Mouse (Mus musculus): ENCODE data around the gene Scube1. TPM values are rescaled to one million over a fixed set of nuclear protein-coding genes. Genes with fewer than 3 reads are reported as not detected.

Gene Scube1
- polyA plus RNA-seq, 1 experiment = not detected

GRCm38 (mm10) chr15:83603046-83603396 is 121.8 kb downstream of the Scube1 start:
- H3K4me3 ChIP-seq (ENCODE audit: insufficient read depth, poor library complexity, severe bottlenecking) = no peak overlapping the region
- no peaks in the 10 kb centered on the region for H3K36me3 ChIP-seq (ENCODE audit: control insufficient read depth, insufficient read depth)
- H3ac ChIP-seq (ENCODE audit: control insufficient read depth, insufficient read length, low read depth) = no peak overlapping the region
- no peaks in the 10 kb centered on the region for H3K79me2 ChIP-seq (ENCODE audit: control insufficient read depth, insufficient read depth)
- TF ChIP-seq MYOD1 (IDR thresholded peaks at IDR 0.05; ENCODE audit: control insufficient read depth, insufficient read length, low read depth) (no peak), CTCF (IDR thresholded peaks at IDR 0.05; ENCODE audit: control insufficient read depth, insufficient read depth, insufficient read length) (no peak), MAX (IDR thresholded peaks at IDR 0.05) (no peak), CEBPB (IDR thresholded peaks at IDR 0.05; ENCODE audit: low read depth) (no peak)
- H3K27me3 ChIP-seq (ENCODE audit: control insufficient read depth, insufficient read depth, insufficient read length) = peaks cover 5% of the 10 kb centered on the region
- H3K79me3 ChIP-seq (ENCODE audit: low read depth) = no peaks in the 10 kb centered on the region

DNA sequence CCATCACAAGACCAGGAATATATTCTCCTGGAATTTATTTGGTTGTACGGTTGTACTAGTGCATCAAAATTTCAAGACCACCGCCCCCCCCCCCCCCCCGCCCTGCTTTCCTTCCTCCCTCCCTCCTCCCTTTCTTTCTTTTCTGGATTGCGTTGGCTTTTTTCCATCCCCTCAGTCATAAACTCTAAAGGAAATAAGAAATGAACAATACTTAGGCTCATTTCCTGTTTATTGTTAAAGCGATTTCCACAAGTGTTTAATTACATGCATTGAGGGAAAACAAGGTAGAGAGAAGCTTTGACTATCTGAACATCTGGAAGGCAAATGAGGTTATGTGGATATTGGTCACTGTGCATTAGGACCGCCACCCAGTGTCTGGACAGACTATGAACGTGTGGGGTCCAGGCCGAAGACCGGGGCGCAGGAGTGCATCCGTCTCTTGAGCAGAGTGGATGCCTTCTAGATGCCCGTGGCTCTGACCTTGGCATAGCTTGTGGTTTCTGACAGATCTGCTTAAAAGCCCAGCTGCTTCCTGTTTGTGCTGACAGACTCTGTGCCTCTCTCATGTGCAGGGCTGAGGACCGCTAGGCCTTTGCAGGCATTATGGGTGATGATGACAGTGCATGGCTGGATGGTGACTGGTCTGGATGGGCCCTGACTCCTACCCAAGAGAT is 122.3 kb downstream of the Scube1 start:
- TF ChIP-seq MYOG (IDR thresholded peaks at IDR 0.05; ENCODE audit: control insufficient read depth, extremely low read depth, insufficient read length) = no peak
- TF ChIP-seq MYOD1 (IDR thresholded peaks at IDR 0.05; ENCODE audit: control insufficient read depth, insufficient read length, low read depth) = peak; percentile 20
- Histone ChIP-seq H3K79me2 (ENCODE audit: control insufficient read depth, insufficient read depth) (no peaks in the 10 kb centered on the region), H3K36me3 (ENCODE audit: control insufficient read depth, insufficient read depth) (no peaks in the 10 kb centered on the region)

GRCm38 (mm10) chr15:83601185-83601584 is 123.6 kb downstream of the Scube1 start:
- H3ac ChIP-seq (ENCODE audit: control insufficient read depth, insufficient read length, low read depth) = no peak overlapping the region

More for the DNA sequence above, 122.3 kb downstream of the Scube1 start:
- Histone ChIP-seq H3K4me3 (ENCODE audit: insufficient read depth, poor library complexity, severe bottlenecking) (no peak overlapping the region), H3K27me3 (ENCODE audit: control insufficient read depth, insufficient read depth, insufficient read length) (no peaks in the 10 kb centered on the region), H3ac (ENCODE audit: control insufficient read depth, insufficient read length, low read depth) (no peak overlapping the region), H3K79me3 (ENCODE audit: low read depth) (no peaks in the 10 kb centered on the region)

DNA sequence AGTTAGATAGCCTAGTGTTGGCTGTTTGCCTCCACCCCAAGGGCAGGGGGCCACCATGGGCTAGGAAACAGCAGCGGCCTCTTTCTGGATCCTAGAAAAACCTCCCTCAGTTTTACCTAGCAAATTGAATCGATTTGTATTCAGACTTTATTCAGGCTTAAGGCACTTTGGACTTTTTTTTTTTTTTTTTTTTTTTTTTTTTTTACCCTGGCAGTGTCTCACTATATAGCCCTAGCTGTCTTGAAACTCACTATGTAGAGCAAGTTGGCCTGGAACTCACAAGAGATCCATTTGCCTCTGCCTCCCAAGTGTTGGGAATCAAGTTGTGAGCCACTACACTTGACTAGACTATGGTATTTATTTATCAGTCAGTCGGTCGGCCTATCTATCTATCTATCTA is 128.0 kb downstream of the Scube1 start:
- no peak overlapping the region for H3K4me3 ChIP-seq (ENCODE audit: insufficient read depth, poor library complexity, severe bottlenecking)
- H3K79me3 ChIP-seq (ENCODE audit: low read depth) = peaks cover 28% of the 10 kb centered on the region
- TF ChIP-seq FOSL1 (IDR thresholded peaks at IDR 0.05; ENCODE audit: insufficient read depth, low read length, poor library complexity, severe bottlenecking) (no peak), MAX (IDR thresholded peaks at IDR 0.05) (no peak), CTCF (IDR thresholded peaks at IDR 0.05; ENCODE audit: control insufficient read depth, insufficient read depth, insufficient read length) (no peak), MYOD1 (IDR thresholded peaks at IDR 0.05; ENCODE audit: control insufficient read depth, insufficient read length, low read depth) (no peak), CEBPB (IDR thresholded peaks at IDR 0.05; ENCODE audit: low read depth) (no peak), MYOG (IDR thresholded peaks at IDR 0.05; ENCODE audit: control insufficient read depth, extremely low read depth, insufficient read length) (no peak), USF1 (IDR thresholded peaks at IDR 0.05; ENCODE audit: low read depth) (no peak)
- H3K36me3 ChIP-seq (ENCODE audit: control insufficient read depth, insufficient read depth) = peaks cover 4% of the 10 kb centered on the region
- no peaks in the 10 kb centered on the region for H3K27me3 ChIP-seq (ENCODE audit: control insufficient read depth, insufficient read depth, insufficient read length)
- no peak overlapping the region for H3ac ChIP-seq (ENCODE audit: control insufficient read depth, insufficient read length, low read depth)
- peaks cover 32% of the 10 kb centered on the region for H3K79me2 ChIP-seq (ENCODE audit: control insufficient read depth, insufficient read depth)

More at GRCm38 (mm10) chr15:83601185-83601584, 123.6 kb downstream of the Scube1 start:
- TF ChIP-seq CEBPB (IDR thresholded peaks at IDR 0.05; ENCODE audit: low read depth) (no peak), USF1 (IDR thresholded peaks at IDR 0.05; ENCODE audit: low read depth) (no peak), FOSL1 (IDR thresholded peaks at IDR 0.05; ENCODE audit: insufficient read depth, low read length, poor library complexity, severe bottlenecking) (no peak), MAX (IDR thresholded peaks at IDR 0.05) (no peak), MYOD1 (IDR thresholded peaks at IDR 0.05; ENCODE audit: control insufficient read depth, insufficient read length, low read depth) (no peak), MYOG (IDR thresholded peaks at IDR 0.05; ENCODE audit: control insufficient read depth, extremely low read depth, insufficient read length) (no peak)
- Histone ChIP-seq H3K27me3 (ENCODE audit: control insufficient read depth, insufficient read depth, insufficient read length) (no peaks in the 10 kb centered on the region), H3K4me3 (ENCODE audit: insufficient read depth, poor library complexity, severe bottlenecking) (no peak overlapping the region), H3K79me3 (ENCODE audit: low read depth) (no peaks in the 10 kb centered on the region), H3K79me2 (ENCODE audit: control insufficient read depth, insufficient read depth) (no peaks in the 10 kb centered on the region), H3K36me3 (ENCODE audit: control insufficient read depth, insufficient read depth) (no peaks in the 10 kb centered on the region)

GRCm38 (mm10) chr15:83595364-83595711 is 129.5 kb downstream of the Scube1 start:
- TF ChIP-seq MAX (IDR thresholded peaks at IDR 0.05) (no peak), MYOD1 (IDR thresholded peaks at IDR 0.05; ENCODE audit: control insufficient read depth, insufficient read length, low read depth) (no peak), FOSL1 (IDR thresholded peaks at IDR 0.05; ENCODE audit: insufficient read depth, low read length, poor library complexity, severe bottlenecking) (no peak), MYOG (IDR thresholded peaks at IDR 0.05; ENCODE audit: control insufficient read depth, extremely low read depth, insufficient read length) (no peak), CTCF (IDR thresholded peaks at IDR 0.05; ENCODE audit: control insufficient read depth, insufficient read depth, insufficient read length) (no peak), CEBPB (IDR thresholded peaks at IDR 0.05; ENCODE audit: low read depth) (no peak), USF1 (IDR thresholded peaks at IDR 0.05; ENCODE audit: low read depth) (no peak)

More at GRCm38 (mm10) chr15:83595364-83595711, 129.5 kb downstream of the Scube1 start:
- Histone ChIP-seq H3ac (ENCODE audit: control insufficient read depth, insufficient read length, low read depth) (peak overlapping the region; percentile 55), H3K27me3 (ENCODE audit: control insufficient read depth, insufficient read depth, insufficient read length) (no peaks in the 10 kb centered on the region), H3K4me3 (ENCODE audit: insufficient read depth, poor library complexity, severe bottlenecking) (peak overlapping the region; percentile 95), H3K36me3 (ENCODE audit: control insufficient read depth, insufficient read depth) (peaks cover 17% of the 10 kb centered on the region), H3K79me3 (ENCODE audit: low read depth) (peaks cover 43% of the 10 kb centered on the region), H3K79me2 (ENCODE audit: control insufficient read depth, insufficient read depth) (peaks cover 47% of the 10 kb centered on the region)
